Mouse (Mus musculus) thymus, adult 2 months (tissue): ENCODE data around the gene 1700086D15Rik. TPM values are rescaled to one million over a fixed set of nuclear protein-coding genes. Genes with fewer than 3 reads are reported as not detected.

Source experiments
- DNase-seq: peaks from one replicate; pipeline ENCODE4 v3.0.0; 2021
- H3K27ac ChIP-seq: fragments of 200-500 bp; 2 replicates; pipeline ENCODE4 v1.5.1; 2012; ENCODE audit warnings: low read length, control low read depth; ENCODE audit not compliant: control insufficient read depth, insufficient read depth
- H3K27me3 ChIP-seq: fragments of 200-500 bp; 2 replicates; pipeline ENCODE4 v1.6.1; 2012; ENCODE audit warnings: mild to moderate bottlenecking, low read length, moderate library complexity, mixed read lengths; ENCODE audit not compliant: control insufficient read depth, insufficient read depth
- H3K36me3 ChIP-seq: fragments of 200-500 bp; 2 replicates; pipeline ENCODE4 v1.6.1; 2012; ENCODE audit warnings: mild to moderate bottlenecking, low read length, moderate library complexity; ENCODE audit not compliant: control insufficient read depth, insufficient read depth
- H3K4me1 ChIP-seq: fragments of 200-500 bp; replicated peaks from 2 replicates; pipeline ENCODE4 v1.6.1; 2012; ENCODE audit warnings: low read length; ENCODE audit not compliant: control insufficient read depth, insufficient read depth
- H3K4me3 ChIP-seq: fragments of 200-500 bp; 2 replicates; pipeline ENCODE4 v1.5.1; 2012; ENCODE audit warnings: mild to moderate bottlenecking, low read length, control low read depth, moderate library complexity; ENCODE audit not compliant: control insufficient read depth, insufficient read depth
- CTCF ChIP-seq: fragments of 200-500 bp; IDR thresholded peaks from 2 replicates; pipeline ENCODE4 v1.5.1; 2012; ENCODE audit warnings: mild to moderate bottlenecking, control low read depth, low read length, moderate library complexity, borderline replicate concordance; ENCODE audit not compliant: control insufficient read depth, poor library complexity, insufficient read depth; ENCODE audit errors: extremely low read depth
- POLR2A ChIP-seq: fragments of 200-500 bp; IDR thresholded peaks from 2 replicates; pipeline ENCODE4 v1.6.1; 2012; ENCODE audit warnings: mild to moderate bottlenecking, low read length, control low read depth, moderate library complexity; ENCODE audit not compliant: control insufficient read depth, poor library complexity, insufficient read depth; ENCODE audit errors: extremely low read depth
- WGBS: fragments of 180-500 bp; shearing (Covaris S2); methylation state at CpG from one replicate; pipeline ENCODE4 v1.1.7; 2018; 5-methylcytosine and 5-hydroxymethylcytosine counted together
- polyA plus RNA-seq: library from polyadenylated mRNA; depleted of rRNA; stranded (reverse); fragments of >200 nt; gene quantifications from 2 replicates; pipeline ENCODE4 v1.2.3, GENCODE M21; 2012

1700086D15Rik gene
- polyA plus RNA-seq, 1 experiment, result not detected

DNA sequence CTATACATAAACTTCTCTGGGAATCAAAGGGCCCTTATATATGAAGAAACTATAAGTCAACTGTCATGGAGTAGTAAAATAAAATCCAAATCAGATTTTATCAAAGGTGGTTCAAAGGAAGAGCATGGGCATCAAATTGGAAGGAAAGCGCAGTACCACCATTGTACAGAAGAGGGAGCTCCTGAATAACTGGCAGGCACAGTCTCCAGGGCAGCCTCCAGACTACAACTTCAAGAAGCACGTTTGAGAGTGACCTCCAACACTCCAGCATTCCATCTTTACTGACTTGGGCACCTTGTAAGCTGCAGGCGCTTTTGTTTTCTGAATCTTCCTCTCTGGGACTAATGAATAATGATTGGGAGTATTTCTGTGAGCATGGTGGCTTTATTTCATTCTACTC is 37.6 kb upstream of the 1700086D15Rik start:
- H3K27ac ChIP-seq, result no peak overlapping the region
- no peak overlapping the region for H3K4me3 ChIP-seq
- H3K27me3 ChIP-seq, result no peaks in the 10 kb centered on the region
- TF ChIP-seq CTCF, result no peak
- no peak for TF ChIP-seq POLR2A
- no peaks in the 10 kb centered on the region for H3K4me1 ChIP-seq
- H3K36me3 ChIP-seq, result no peaks in the 10 kb centered on the region
- peak; percentile 24 for DNase-seq
- 9% methylated on average over 3 of the region's 3 CpGs for WGBS

DNA sequence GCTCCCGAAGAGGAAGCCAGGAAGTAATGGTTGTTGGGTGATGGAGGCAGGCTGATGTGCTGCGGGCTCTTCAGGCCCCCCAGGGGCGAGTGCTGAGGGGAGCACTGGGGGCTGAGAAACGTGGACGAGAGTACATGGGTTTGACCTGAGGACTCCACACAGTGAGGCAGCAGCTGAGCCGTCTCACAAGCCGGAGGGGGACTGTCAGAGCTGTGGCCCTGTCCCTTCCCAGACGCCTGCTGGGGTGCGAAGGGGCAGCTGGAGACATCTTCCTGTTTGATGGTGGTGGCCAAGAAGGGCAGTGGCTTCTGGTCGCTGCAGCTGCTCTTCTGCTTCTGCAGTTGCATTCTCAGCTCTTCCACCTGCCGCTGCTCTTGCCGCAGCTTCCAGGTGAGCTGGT is 27.3 kb upstream of the 1700086D15Rik start:
- no peaks in the 10 kb centered on the region for H3K27me3 ChIP-seq
- no peak overlapping the region for H3K4me3 ChIP-seq
- TF ChIP-seq POLR2A (no peak), CTCF (no peak)
- H3K27ac ChIP-seq, result no peak overlapping the region
- no peak for DNase-seq
- H3K36me3 ChIP-seq, result no peaks in the 10 kb centered on the region
- no peaks in the 10 kb centered on the region for H3K4me1 ChIP-seq
- WGBS, result 84% methylated on average over 12 of the region's 12 CpGs

DNA sequence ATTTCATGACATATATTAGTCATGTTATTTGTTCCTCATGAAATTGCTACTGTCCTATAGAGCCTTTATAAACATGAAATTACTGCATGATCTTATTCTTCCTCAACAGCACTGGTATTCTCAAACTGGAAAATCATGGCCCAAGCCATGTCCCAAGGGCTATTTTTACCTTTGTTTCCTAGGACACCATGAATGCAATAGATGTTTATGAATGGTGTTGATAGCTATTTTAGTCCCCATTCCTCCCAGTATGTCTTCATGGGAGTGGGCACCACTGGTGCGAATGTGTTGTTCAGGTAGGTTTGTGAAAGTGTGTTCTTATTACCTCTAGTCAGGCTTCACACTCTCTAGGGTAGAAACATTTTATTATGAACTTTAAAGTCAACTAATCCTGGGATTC is 25.4 kb upstream of the 1700086D15Rik start:
- no peaks in the 10 kb centered on the region for H3K36me3 ChIP-seq

DNA sequence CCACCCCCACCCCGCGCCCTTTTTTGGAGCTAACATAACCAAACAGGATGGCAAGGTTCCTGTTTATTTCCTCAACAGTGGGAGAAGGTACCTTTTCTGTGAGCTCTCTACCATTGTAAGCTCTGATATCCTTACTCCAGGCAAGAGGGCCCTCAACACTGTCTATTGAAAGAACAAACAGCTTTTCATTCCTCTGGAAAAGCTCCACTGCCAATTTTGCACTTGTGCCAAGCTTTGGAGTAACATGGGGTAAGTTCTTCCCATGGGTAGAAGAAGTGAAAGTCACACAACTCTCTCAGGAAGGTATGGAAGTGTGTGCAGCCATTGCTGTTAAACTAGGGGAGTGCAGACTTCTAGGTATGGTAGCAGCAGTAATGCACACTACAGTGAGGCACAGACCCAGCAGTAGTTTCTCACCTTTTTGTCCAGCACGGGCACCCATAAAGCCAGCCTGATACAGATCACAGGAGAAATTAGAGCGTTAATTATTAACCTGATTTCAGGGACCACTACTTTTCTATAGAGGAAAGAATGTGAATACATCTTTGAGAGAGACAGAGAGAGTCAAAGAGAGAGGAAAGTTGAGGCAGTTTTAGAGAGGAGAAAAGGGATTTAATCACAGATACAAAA is 10.5 kb upstream of the 1700086D15Rik start:
- TF ChIP-seq POLR2A, result no peak
- Histone ChIP-seq H3K4me1 (no peaks in the 10 kb centered on the region), H3K27me3 (no peaks in the 10 kb centered on the region), H3K27ac (no peak overlapping the region), H3K4me3 (no peak overlapping the region), H3K36me3 (no peaks in the 10 kb centered on the region)
- DNase-seq, result no peak
- WGBS, result 85% methylated on average over 4 of the region's 4 CpGs

More for the DNA sequence above, 25.4 kb upstream of the 1700086D15Rik start:
- no peak overlapping the region for H3K27ac ChIP-seq
- no peak for TF ChIP-seq POLR2A
- TF ChIP-seq CTCF, result no peak
- no peaks in the 10 kb centered on the region for H3K4me1 ChIP-seq
- WGBS, result 100% methylated on average over 1 of the region's 1 CpGs
- no peaks in the 10 kb centered on the region for H3K27me3 ChIP-seq
- no peak for DNase-seq
- no peak overlapping the region for H3K4me3 ChIP-seq

DNA sequence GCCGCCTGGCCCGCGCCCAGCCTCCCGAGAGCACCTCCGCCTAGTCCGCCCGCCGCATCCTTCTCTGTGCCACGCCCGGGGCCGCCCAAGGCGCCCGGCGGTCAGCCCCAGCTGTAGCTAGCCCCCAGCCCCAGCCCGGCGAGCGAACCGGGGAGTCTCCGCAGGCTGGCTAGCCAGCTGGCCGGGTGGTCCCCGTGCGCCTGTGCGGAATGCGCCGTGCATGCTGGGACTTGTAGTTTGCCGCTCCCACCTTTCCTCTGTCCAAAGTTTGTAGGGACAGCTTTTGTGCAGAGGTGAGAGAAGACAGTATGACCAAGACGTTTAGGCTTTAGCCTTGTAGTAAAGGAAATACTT is 3.1 kb upstream of the 1700086D15Rik start, which contains the start of gene Arhgap44:
Gene Arhgap44 (minus strand): TSS at position 195 of the 354 bp plus-strand sequence.
- peak within 1 kb of the TSS; percentile 8 for H3K4me3 ChIP-seq
- H3K27me3 ChIP-seq, result no peaks in the 10 kb centered on the region
- no peaks in the 10 kb centered on the region for H3K4me1 ChIP-seq
- no peak within 1 kb of the TSS for H3K27ac ChIP-seq
- WGBS, result 4% methylated on average over 27 of the region's 27 CpGs
- no peak for TF ChIP-seq CTCF
- H3K36me3 ChIP-seq, result no peaks in the 10 kb centered on the region
- DNase-seq, result no peak

DNA sequence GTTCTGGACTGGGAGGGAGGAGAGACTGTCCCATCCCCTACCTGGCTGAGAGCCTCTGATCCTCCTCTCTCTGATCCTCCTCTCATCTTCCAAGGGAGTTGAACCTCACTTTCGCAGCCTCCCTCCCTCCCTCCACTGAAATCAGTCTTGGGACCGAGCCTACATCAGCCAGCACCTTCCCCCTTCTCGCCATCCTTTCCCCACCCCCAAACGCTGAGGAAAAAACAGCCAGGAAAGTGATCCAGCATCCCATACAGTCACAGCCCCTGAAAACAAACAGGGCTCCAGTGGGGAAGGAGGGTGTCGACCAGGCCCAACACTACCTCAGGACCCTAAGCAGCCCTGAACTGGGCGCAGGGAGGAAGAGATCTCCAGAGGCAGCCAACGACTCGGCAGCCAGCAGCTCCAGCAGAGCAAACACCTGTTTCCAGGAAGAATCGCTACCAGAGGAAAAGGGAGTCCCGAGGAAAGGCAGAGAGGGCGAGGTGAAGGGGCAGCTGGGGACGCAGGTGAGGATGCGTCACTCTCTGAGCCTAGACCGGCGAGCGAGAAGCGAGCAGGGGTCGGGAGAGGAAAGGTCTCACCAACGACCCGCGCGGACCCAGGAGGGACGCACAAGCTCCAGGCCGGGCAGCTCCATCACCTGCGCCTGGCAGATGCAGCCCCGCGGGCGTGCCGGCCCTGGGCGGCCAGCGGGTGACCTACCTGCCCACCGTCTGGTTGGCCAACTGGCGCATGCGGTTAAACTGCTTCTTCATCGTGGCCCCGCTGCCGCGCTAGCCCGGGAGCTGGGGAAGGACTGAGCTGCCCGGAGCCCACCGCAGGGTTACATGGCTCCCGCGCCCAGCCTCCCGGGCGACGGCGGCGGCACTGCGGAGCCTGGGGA is 2.4 kb upstream of the 1700086D15Rik start:
- WGBS, result 8% methylated on average over 49 of the region's 49 CpGs
- Histone ChIP-seq H3K4me1 (no peaks in the 10 kb centered on the region), H3K27ac (no peak overlapping the region), H3K4me3 (peak overlapping the region; percentile 8), H3K36me3 (no peaks in the 10 kb centered on the region), H3K27me3 (no peaks in the 10 kb centered on the region)
- TF ChIP-seq POLR2A, result no peak
- no peak for TF ChIP-seq CTCF
- no peak for DNase-seq
